Mouse (Mus musculus) B cell, adult 67 days (primary cell): ENCODE data around the gene Vps52. TPM values are rescaled to one million over a fixed set of nuclear protein-coding genes. Genes with fewer than 3 reads are reported as not detected.

Experiments
- total RNA-seq, 2 experiments: library from RNA; stranded (reverse); gene quantifications; 4 replicates each; pipeline ENCODE4 v1.2.4; 2023

Vps52 gene
- 10 to 100 TPM; 95.0 to 95.1 TPM for total RNA-seq

GRCm38 (mm10) chr17:33955555-33956214 is at the start of gene Vps52, which contains the start of gene Rps18:
Gene Vps52 (plus strand): TSS chr17:33955812.
Gene Rps18 (minus strand): TSS chr17:33956001.

GRCm38 (mm10) chr17:33909077-33909868 is 46.3 kb upstream of the Vps52 start, which contains the start of gene Daxx:
Gene Daxx (plus strand): TSS chr17:33909414.

GRCm38 (mm10) chr17:33915671-33916250 is 39.9 kb upstream of the Vps52 start, which contains the start of the genes Tapbp and Zbtb22:
Gene Tapbp (plus strand): TSS chr17:33915899.
Gene Zbtb22 (plus strand): TSS chr17:33915904.

GRCm38 (mm10) chr17:33929371-33930279 is 26.0 kb upstream of the Vps52 start, which contains the start of gene Rgl2:
Gene Rgl2 (plus strand): TSS chr17:33929543.

GRCm38 (mm10) chr17:33940206-33940805 is 15.3 kb upstream of the Vps52 start, which contains the start of the genes Pfdn6 and Wdr46:
Gene Pfdn6 (minus strand): TSS chr17:33940343.
Gene Wdr46 (plus strand): TSS chr17:33940660.

GRCm38 (mm10) chr17:33951021-33951946 is 4.3 kb upstream of the Vps52 start, which contains the start of gene B3galt4:
Gene B3galt4 (minus strand): TSS chr17:33951488.

GRCm38 (mm10) chr17:34000150-34000537 is 44.5 kb downstream of the Vps52 start, which contains the start of gene H2-K1:
Gene H2-K1 (minus strand): TSS chr17:34000347.

Other genes with a start within 250 kb of the Vps52 start
- gene March2, start 237.1 kb upstream of the Vps52 start, total RNA-seq = 10 to 100 TPM; 46.9 to 54.2 TPM
- gene Rab11b, start 195.3 kb upstream of the Vps52 start, total RNA-seq = 100 to 1,000 TPM; 199 to 206 TPM
- under 1 TPM in 1 of 2 experiments, not detected in 1; 0.15 TPM for gene Angptl4, start 174.0 kb upstream of the Vps52 start, total RNA-seq
- 1 to 10 TPM in 1 of 2 experiments, under 1 TPM in 1; 0.74 to 3.9 TPM for gene Kank3, start 145.3 kb upstream of the Vps52 start, total RNA-seq
- 1,000 to 10,000 TPM; 3,497 to 3,557 TPM for gene Rps28, start 131.2 kb upstream of the Vps52 start, total RNA-seq
- 100 to 1,000 TPM; 143 to 152 TPM for gene Ndufa7, start 131.2 kb upstream of the Vps52 start, total RNA-seq
- 1 to 10 TPM; 4.5 to 7.4 TPM for gene Cd320, start 112.7 kb upstream of the Vps52 start, total RNA-seq
- not detected for gene Gm7029, start 82.0 kb upstream of the Vps52 start, total RNA-seq
- gene Kifc1, start 65.2 kb upstream of the Vps52 start, total RNA-seq = 1 to 10 TPM; 3.7 to 4.7 TPM
- gene Platr17, start 50.7 kb upstream of the Vps52 start, total RNA-seq = under 1 TPM; 0.74 to 0.96 TPM
- gene Daxx, start 46.4 kb upstream of the Vps52 start, total RNA-seq = 10 to 100 TPM; 56.7 to 66.7 TPM
- 100 to 1,000 TPM; 452 to 506 TPM for gene Tapbp, start 39.9 kb upstream of the Vps52 start, total RNA-seq
- gene Zbtb22, start 39.9 kb upstream of the Vps52 start, total RNA-seq = 10 to 100 TPM; 34.9 to 41.2 TPM
- gene Rgl2, start 26.3 kb upstream of the Vps52 start, total RNA-seq = 100 to 1,000 TPM; 191 to 196 TPM
- 10 to 100 TPM; 62.1 to 66.8 TPM for gene Pfdn6, start 15.5 kb upstream of the Vps52 start, total RNA-seq
- 10 to 100 TPM; 40.2 to 41.2 TPM for gene Wdr46, start 15.2 kb upstream of the Vps52 start, total RNA-seq
- gene B3galt4, start 4.3 kb upstream of the Vps52 start, total RNA-seq = 1 to 10 TPM; 6.1 to 7.1 TPM
- gene Rps18, start 189 bp downstream of the Vps52 start, total RNA-seq = 1,000 to 10,000 TPM; 1,402 to 1,461 TPM
- gene H2-K1, start 44.5 kb downstream of the Vps52 start, total RNA-seq = 1,000 to 10,000 TPM; 2,757 to 2,769 TPM
- 10 to 100 TPM; 35.8 to 40.6 TPM for gene Ring1, start 68.9 kb downstream of the Vps52 start, total RNA-seq
- 100 to 1,000 TPM; 145 to 161 TPM for gene H2-Ke6, start 72.2 kb downstream of the Vps52 start, total RNA-seq
- 10 to 100 TPM; 81.1 to 92.0 TPM for gene Slc39a7, start 75.9 kb downstream of the Vps52 start, total RNA-seq
- gene Rxrb, start 76.0 kb downstream of the Vps52 start, total RNA-seq = 100 to 1,000 TPM; 119 to 129 TPM
- gene Col11a2, start 83.6 kb downstream of the Vps52 start, total RNA-seq = 1 to 10 TPM; 9.3 to 9.6 TPM
- gene H2-Oa, start 136.5 kb downstream of the Vps52 start, total RNA-seq = 100 to 1,000 TPM; 208 to 232 TPM
- gene H2-DMa, start 163.7 kb downstream of the Vps52 start, total RNA-seq = 100 to 1,000 TPM; 579 to 585 TPM
- gene Brd2, start 166.8 kb downstream of the Vps52 start, total RNA-seq = 100 to 1,000 TPM; 526 to 537 TPM
- 1,000 to 10,000 TPM; 1,421 to 1,463 TPM for gene H2-DMb2, start 187.5 kb downstream of the Vps52 start, total RNA-seq
- 100 to 1,000 TPM; 605 to 615 TPM for gene H2-DMb1, start 197.3 kb downstream of the Vps52 start, total RNA-seq
- gene Tap1, start 231.7 kb downstream of the Vps52 start, total RNA-seq = 100 to 1,000 TPM; 143 to 169 TPM
- gene Psmb9, start 232.0 kb downstream of the Vps52 start, total RNA-seq = 100 to 1,000 TPM in 1 of 2 experiments, 10 to 100 TPM in 1; 96.9 to 120 TPM
- 100 to 1,000 TPM; 240 to 265 TPM for gene Psmb8, start 241.9 kb downstream of the Vps52 start, total RNA-seq
- gene Tap2, start 247.7 kb downstream of the Vps52 start, total RNA-seq = 100 to 1,000 TPM; 125 to 140 TPM